Comparison of ENCODE assay signal across 8 mouse cellular contexts in genomic region chr9:121830956-121831293, GRCm38 (mm10). TPM values are rescaled to one million over a fixed set of nuclear protein-coding genes. Genes with fewer than 3 reads are reported as not detected.
DNase-seq lines count a peak whose midpoint lies in the region; ATAC-seq and TF ChIP-seq lines count a peak whose summit lies in the region.

No protein-coding gene starts in this region.

- no peaks in the 10 kb centered on the region for H3K36me3 ChIP-seq in heart, embryonic 12.5 days
- H3K36me3 ChIP-seq in forebrain, postnatal 0 days (ENCODE audit: insufficient read depth): no peaks in the 10 kb centered on the region
- H3K36me3 ChIP-seq in intestine, embryonic 15.5 days: no peaks in the 10 kb centered on the region
- H3K36me3 ChIP-seq in midbrain, embryonic 15.5 days (replicated peaks): no peaks in the 10 kb centered on the region
- H3K36me3 ChIP-seq in spleen, adult 2 months (ENCODE audit: control insufficient read depth, insufficient read depth, low read length): no peaks in the 10 kb centered on the region

- TF ChIP-seq POLR2A in spleen, adult 2 months (IDR thresholded peaks at IDR 0.05; ENCODE audit: low read depth, low read length): no peak

- no peak overlapping the region for H3K27ac ChIP-seq in heart, embryonic 12.5 days (ENCODE audit: poor library complexity, severe bottlenecking)
- no peak overlapping the region for H3K27ac ChIP-seq in forebrain, postnatal 0 days (ENCODE audit: low read depth, low read length)
- no peak overlapping the region for H3K27ac ChIP-seq in intestine, embryonic 15.5 days
- no peak overlapping the region for H3K27ac ChIP-seq in midbrain, embryonic 15.5 days
- no peak overlapping the region for H3K27ac ChIP-seq in spleen, adult 2 months (ENCODE audit: insufficient read depth, low read length)

- H3K4me2 ChIP-seq in heart, embryonic 12.5 days: no peak overlapping the region
- H3K4me2 ChIP-seq in forebrain, postnatal 0 days (ENCODE audit: low read depth): no peak overlapping the region
- H3K4me2 ChIP-seq in intestine, embryonic 15.5 days (replicated peaks): no peak overlapping the region
- no peak overlapping the region for H3K4me2 ChIP-seq in midbrain, embryonic 15.5 days

- no peaks in the 10 kb centered on the region for H3K4me1 ChIP-seq in heart, embryonic 12.5 days (replicated peaks)
- H3K4me1 ChIP-seq in forebrain, postnatal 0 days (ENCODE audit: insufficient read depth): no peaks in the 10 kb centered on the region
- no peaks in the 10 kb centered on the region for H3K4me1 ChIP-seq in intestine, embryonic 15.5 days (replicated peaks)
- no peaks in the 10 kb centered on the region for H3K4me1 ChIP-seq in midbrain, embryonic 15.5 days
- H3K4me1 ChIP-seq in spleen, adult 2 months (ENCODE audit: control insufficient read depth, insufficient read depth, insufficient read length): no peaks in the 10 kb centered on the region

- 26% methylated on average over 6 of the region's 6 CpGs for WGBS in heart, embryonic 12.5 days
- WGBS in forebrain, postnatal 0 days: 30% methylated on average over 6 of the region's 6 CpGs
- 31% methylated on average over 6 of the region's 6 CpGs for WGBS in intestine, embryonic 15.5 days
- 36% methylated on average over 6 of the region's 6 CpGs for WGBS in midbrain, embryonic 15.5 days
- WGBS in spleen, adult 2 months: 29% methylated on average over 6 of the region's 6 CpGs

- peaks cover 6% of the 10 kb centered on the region; the same call in 1 of the 2 replicates for H3K9me3 ChIP-seq in heart, embryonic 12.5 days (replicated peaks)
- no peaks in the 10 kb centered on the region for H3K9me3 ChIP-seq in forebrain, postnatal 0 days (ENCODE audit: low read length)
- 0 out of 2 replicates have a peak, but pooled peaks cover 4% of the 10 kb centered on the region for H3K9me3 ChIP-seq in intestine, embryonic 15.5 days
- no peaks in the 10 kb centered on the region for H3K9me3 ChIP-seq in midbrain, embryonic 15.5 days

- H3K9ac ChIP-seq in heart, embryonic 12.5 days: no peak overlapping the region
- no peak overlapping the region for H3K9ac ChIP-seq in forebrain, postnatal 0 days
- no peak overlapping the region for H3K9ac ChIP-seq in intestine, embryonic 15.5 days
- no peak overlapping the region for H3K9ac ChIP-seq in midbrain, embryonic 15.5 days

- no peak overlapping the region for H3K4me3 ChIP-seq in heart, embryonic 12.5 days
- H3K4me3 ChIP-seq in forebrain, postnatal 0 days (ENCODE audit: low read depth, low read length): no peak overlapping the region
- H3K4me3 ChIP-seq in intestine, embryonic 15.5 days (replicated peaks): no peak overlapping the region
- no peak overlapping the region for H3K4me3 ChIP-seq in midbrain, embryonic 15.5 days
- H3K4me3 ChIP-seq in spleen, adult 2 months (ENCODE audit: extremely low read depth, insufficient read depth, insufficient read length): no peak overlapping the region

- DNase-seq in heart, adult 11 months: peak; percentile 94
- DNase-seq in c-Kit-positive CD71-positive TER-119-negative erythroid progenitor cells, embryonic 14.5 days (ENCODE audit: low read depth): peak; percentile 51
- DNase-seq in forebrain, postnatal 0 days: peak; percentile 88
- peak; percentile 84 to 92 for DNase-seq in left cerebral cortex, postnatal 25 days (ENCODE audit: low spot score in 2 of 2)
- peak; percentile 41 to 72 for DNase-seq in spleen, adult 2 months (ENCODE audit: low read depth in 1 of 2, low spot score in 2 of 2)

- ATAC-seq in heart, embryonic 12.5 days (ENCODE audit: insufficient number of reproducible peaks, low FRiP score): no peak; the same call in 1 of the 2 replicates
- peak; percentile 67; the same call in 1 of the 2 replicates for ATAC-seq in forebrain, postnatal 0 days
- ATAC-seq in intestine, embryonic 15.5 days: peak; percentile 69
- 0 out of 2 replicates have a peak, but pooled peaks have one; percentile 37 for ATAC-seq in midbrain, embryonic 15.5 days (replicated peaks)

- intact Hi-C loops in left cerebral cortex, postnatal 25 days (cut with DNase I): loop anchor here (5.0 kb wide), 1 partner anchor 46 kb away; no protein-coding TSS in a partner anchor

- H3K27me3 ChIP-seq in heart, embryonic 12.5 days (replicated peaks): no peaks in the 10 kb centered on the region
- H3K27me3 ChIP-seq in forebrain, postnatal 0 days (ENCODE audit: insufficient read depth, low read length): no peaks in the 10 kb centered on the region
- H3K27me3 ChIP-seq in intestine, embryonic 15.5 days (replicated peaks): no peaks in the 10 kb centered on the region
- H3K27me3 ChIP-seq in midbrain, embryonic 15.5 days (replicated peaks): no peaks in the 10 kb centered on the region
- H3K27me3 ChIP-seq in spleen, adult 2 months (ENCODE audit: control insufficient read depth, insufficient read depth, low read length): no peaks in the 10 kb centered on the region

- peak; percentile 88 for TF ChIP-seq CTCF in forebrain, postnatal 0 days (IDR thresholded peaks at IDR 0.05; ENCODE audit: low read depth)
- TF ChIP-seq CTCF in spleen, adult 2 months (IDR thresholded peaks at IDR 0.05; ENCODE audit: extremely low read depth, insufficient read depth, insufficient read length, insufficient replicate concordance): peak; percentile 52; the same call in 1 of the 2 replicates

RNA-seq across cellular contexts. Expression of gene Ccdc13, which starts 8.3 kb away (rescaled TPM):
- 0.08 TPM in 1 of 2 replicates, not detected in the other for polyA plus RNA-seq in heart, embryonic 12.5 days (2016; fragmentation: Nextera tagmentation; extraction: Ambion mirVana)
- total RNA-seq in forebrain, postnatal 0 days (2014; rRNA removed): 4.3 and 5.2 TPM in 2 replicates
- 3.6 and 4.7 TPM in 2 replicates for polyA plus RNA-seq in forebrain, postnatal 0 days (2015; fragmentation: Nextera tagmentation; extraction: Ambion mirVana)
- 1.1 and 1.3 TPM in 2 replicates for polyA plus RNA-seq in intestine, embryonic 15.5 days (2015; fragmentation: Nextera tagmentation; extraction: Ambion mirVana)
- 1 to 10 TPM; 5.2 to 6.9 TPM for total RNA-seq in left cerebral cortex, postnatal 25 days (2021)
- polyA plus RNA-seq in midbrain, embryonic 15.5 days (2015; fragmentation: Nextera tagmentation; extraction: Ambion mirVana): 4.1 and 4.2 TPM in 2 replicates
- polyA plus RNA-seq in spleen, adult 2 months (2012; rRNA removed): not detected in 2 replicates

RNA-seq across cellular contexts. Expression of gene Higd1a, which starts 27.2 kb away (rescaled TPM):
- polyA plus RNA-seq in heart, embryonic 12.5 days (2016; fragmentation: Nextera tagmentation; extraction: Ambion mirVana): 237 and 257 TPM in 2 replicates
- total RNA-seq in forebrain, postnatal 0 days (2014; rRNA removed): 35.1 and 35.9 TPM in 2 replicates
- 134 and 146 TPM in 2 replicates for polyA plus RNA-seq in forebrain, postnatal 0 days (2015; fragmentation: Nextera tagmentation; extraction: Ambion mirVana)
- 169 and 174 TPM in 2 replicates for polyA plus RNA-seq in intestine, embryonic 15.5 days (2015; fragmentation: Nextera tagmentation; extraction: Ambion mirVana)
- 10 to 100 TPM; 94.1 to 99.6 TPM for total RNA-seq in left cerebral cortex, postnatal 25 days (2021)
- polyA plus RNA-seq in midbrain, embryonic 15.5 days (2015; fragmentation: Nextera tagmentation; extraction: Ambion mirVana): 142 and 144 TPM in 2 replicates
- polyA plus RNA-seq in spleen, adult 2 months (2012; rRNA removed): 3.4 and 4.1 TPM in 2 replicates

RNA-seq across cellular contexts. Expression of gene Hhatl, which starts 38.6 kb away (rescaled TPM):
- 5.3 and 5.7 TPM in 2 replicates for polyA plus RNA-seq in heart, embryonic 12.5 days (2016; fragmentation: Nextera tagmentation; extraction: Ambion mirVana)
- total RNA-seq in forebrain, postnatal 0 days (2014; rRNA removed): 0.15 and 1.2 TPM in 2 replicates
- polyA plus RNA-seq in forebrain, postnatal 0 days (2015; fragmentation: Nextera tagmentation; extraction: Ambion mirVana): 0.15 and 0.39 TPM in 2 replicates
- 1.1 and 1.5 TPM in 2 replicates for polyA plus RNA-seq in intestine, embryonic 15.5 days (2015; fragmentation: Nextera tagmentation; extraction: Ambion mirVana)
- 10 to 100 TPM; 16.1 to 18.8 TPM for total RNA-seq in left cerebral cortex, postnatal 25 days (2021)
- polyA plus RNA-seq in midbrain, embryonic 15.5 days (2015; fragmentation: Nextera tagmentation; extraction: Ambion mirVana): 0.09 TPM in 1 of 2 replicates, not detected in the other
- 0.19 TPM in 1 of 2 replicates, not detected in the other for polyA plus RNA-seq in spleen, adult 2 months (2012; rRNA removed)

RNA-seq across cellular contexts. Expression of gene Klhl40, which starts 53.5 kb away (rescaled TPM):
- 0.73 and 1.1 TPM in 2 replicates for polyA plus RNA-seq in heart, embryonic 12.5 days (2016; fragmentation: Nextera tagmentation; extraction: Ambion mirVana)
- 2.7 and 2.8 TPM in 2 replicates for total RNA-seq in forebrain, postnatal 0 days (2014; rRNA removed)
- 1.7 and 2.0 TPM in 2 replicates for polyA plus RNA-seq in forebrain, postnatal 0 days (2015; fragmentation: Nextera tagmentation; extraction: Ambion mirVana)
- 0.29 and 0.39 TPM in 2 replicates for polyA plus RNA-seq in intestine, embryonic 15.5 days (2015; fragmentation: Nextera tagmentation; extraction: Ambion mirVana)
- 1 to 10 TPM; 4.9 to 5.5 TPM for total RNA-seq in left cerebral cortex, postnatal 25 days (2021)
- 1.6 and 1.9 TPM in 2 replicates for polyA plus RNA-seq in midbrain, embryonic 15.5 days (2015; fragmentation: Nextera tagmentation; extraction: Ambion mirVana)
- polyA plus RNA-seq in spleen, adult 2 months (2012; rRNA removed): not detected in 2 replicates

Comparison
In these comparisons a context has a peak if more than half of its experiments do, and no peak if none do; other contexts are left out.
1. RNA of gene Higd1a, which starts 27.2 kb away (polyA plus RNA-seq): 237 to 257 TPM in heart, embryonic 12.5 days, 169 to 174 TPM in intestine, embryonic 15.5 days, 142 to 144 TPM in midbrain, embryonic 15.5 days and 134 to 146 TPM in forebrain, postnatal 0 days; 3.4 to 4.1 TPM in spleen, adult 2 months; every median in the first group is over 10 times any median in the second.
2. Peak in every context shown above with its lines, with median percentiles within 50 percentile points of each other: DNase-seq.